Mouse (Mus musculus) A20 (cell line): ENCODE measurements around the gene Rcor1.

Experiments used
- DNase-seq: peaks from one replicate; pipeline ENCODE4 v3.0.0-alpha.2; 2011; ENCODE audit warnings: low read depth, low spot score

Rcor1 gene

DNA sequence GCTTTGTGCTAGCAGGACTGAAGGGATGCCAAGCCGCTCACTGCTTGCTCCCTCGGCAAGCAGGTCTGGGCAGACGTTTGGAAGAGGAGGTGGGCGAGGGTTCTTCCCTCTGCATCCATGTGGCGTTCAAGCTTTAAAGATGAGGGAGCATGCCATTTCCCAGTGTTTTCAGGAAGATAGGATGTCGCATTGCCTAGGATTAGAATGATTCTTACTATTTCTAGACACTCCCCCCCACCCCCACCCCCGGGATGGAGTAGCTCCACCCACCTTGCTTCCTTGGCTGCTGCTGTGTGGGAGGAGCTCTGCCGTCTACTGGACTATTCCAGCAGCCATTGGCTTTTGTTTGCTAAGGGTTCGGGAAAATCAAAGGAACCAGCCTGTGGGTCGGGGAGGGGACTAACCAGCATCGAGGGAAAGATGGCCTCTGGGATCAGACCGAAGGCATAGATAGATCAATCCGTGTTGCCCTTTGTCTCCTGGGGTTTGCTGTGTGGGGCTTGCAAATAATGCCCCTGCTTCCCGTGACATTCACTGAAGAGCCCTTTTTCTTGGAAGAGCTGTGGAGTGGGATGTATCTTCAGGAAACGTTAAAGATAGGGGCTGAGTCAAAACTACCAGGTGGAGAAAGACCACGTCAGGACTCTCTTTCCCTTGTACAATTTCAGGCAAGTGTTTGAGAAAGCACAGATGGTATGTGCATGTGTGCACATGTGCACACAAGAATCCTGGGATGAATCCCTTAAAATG is 123.3 kb downstream of the Rcor1 start:
- DNase-seq = no peak

DNA sequence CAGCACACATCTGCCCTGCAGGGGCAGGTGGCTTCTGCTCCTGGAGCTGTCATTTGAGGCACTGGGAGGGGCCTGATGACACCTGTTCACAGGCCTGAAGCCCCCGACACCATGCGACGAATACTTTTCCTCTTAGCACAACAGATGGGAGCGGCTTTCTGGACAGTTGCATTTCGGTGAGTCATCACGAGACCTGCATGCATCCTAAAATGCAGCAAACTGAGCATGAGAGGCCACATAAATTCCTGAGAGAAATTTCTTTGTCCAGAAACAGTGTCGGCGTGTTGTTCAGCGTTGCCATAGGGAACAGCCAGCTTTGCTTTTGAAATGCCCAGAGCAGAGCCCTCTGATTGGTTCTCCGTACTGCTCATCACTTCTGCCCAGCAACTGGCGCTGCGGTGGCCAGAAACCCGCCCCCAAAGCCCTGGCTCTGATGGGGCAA is 125.2 kb downstream of the Rcor1 start:
- DNase-seq = peak; percentile 96

DNA sequence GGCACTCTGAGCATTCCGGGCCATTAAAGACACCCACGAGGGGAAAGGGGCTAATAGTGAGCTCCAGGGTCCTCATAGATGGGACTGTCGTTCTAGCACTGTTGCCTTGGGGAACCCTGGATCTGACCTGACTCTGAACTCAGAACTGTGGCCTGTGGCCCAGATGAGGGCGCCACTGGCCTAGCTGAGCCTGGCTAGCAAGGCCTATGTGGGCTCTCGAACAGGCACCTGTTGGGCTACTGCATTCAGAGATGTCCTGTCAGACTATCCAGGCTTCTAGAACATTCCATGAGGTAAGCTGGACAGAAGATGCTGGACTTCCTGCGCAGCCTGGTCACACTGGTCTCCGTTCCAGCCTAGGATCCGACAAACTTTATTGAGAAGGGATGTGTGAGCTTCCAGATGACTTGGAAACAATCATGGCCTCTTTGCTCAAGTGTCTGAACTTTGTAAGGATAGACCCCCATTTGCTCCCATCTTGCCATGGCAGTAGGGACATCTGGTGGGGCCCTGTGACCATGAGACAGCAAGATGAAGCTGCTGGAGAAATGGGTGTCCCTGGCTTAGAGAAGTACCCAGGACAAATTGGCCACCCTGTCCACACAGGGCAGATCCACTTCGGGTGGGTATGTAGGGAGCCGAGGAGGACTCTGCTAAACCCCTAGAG is 126.1 kb downstream of the Rcor1 start:
- peak; percentile 90 for DNase-seq
